Comparison of ENCODE assay signal across 11 mouse cellular contexts in the genomic region with DNA sequence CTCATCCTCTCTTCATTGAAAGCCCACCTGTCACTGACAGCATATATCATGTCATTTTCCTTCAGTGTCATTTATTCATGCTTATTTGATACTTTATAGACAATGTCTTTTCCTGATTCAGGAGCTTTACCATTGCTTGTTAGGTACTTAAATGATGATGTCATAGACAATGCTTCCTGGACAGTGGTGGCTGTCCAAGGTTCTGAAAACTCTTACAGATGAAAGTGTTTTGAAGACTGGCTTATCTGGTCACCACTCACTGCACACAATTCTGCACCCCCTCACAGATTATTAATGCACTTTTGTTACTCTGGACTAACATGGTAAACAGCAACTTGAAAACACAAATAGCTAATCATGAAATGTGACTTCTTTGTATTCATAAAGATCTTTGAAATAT.
DNase-seq lines count a peak whose midpoint lies in the region; ATAC-seq and TF ChIP-seq lines count a peak whose summit lies in the region.
"Had no signal": no experiment of that assay in that cellular context is flagged by ENCODE, and none has a peak within 500 bp of the region (broad histone marks: within the 10 kb centered on the region; RNA-seq: fewer than 3 reads in every experiment).

No protein-coding gene starts in this region.

- H3K4me3 ChIP-seq in ES-E14 (ENCODE audit: insufficient read depth in 1 of 2, low read depth in 1 of 2, low read length in 2 of 2, poor library complexity in 1 of 2, severe bottlenecking in 1 of 2) = no peak overlapping the region
- no peak overlapping the region for H3K4me3 ChIP-seq in limb, embryonic 14.5 days (replicated peaks; ENCODE audit: low read length)
- H3K4me3 ChIP-seq: limb, embryonic 15.5 days had no signal

- no peak overlapping the region for H3K4me2 ChIP-seq in limb, embryonic 14.5 days (replicated peaks; ENCODE audit: low read depth, low read length, severe bottlenecking)
- H3K4me2 ChIP-seq: limb, embryonic 15.5 days had no signal

- no peak for TF ChIP-seq POLR2A in limb, embryonic 14.5 days (IDR thresholded peaks at IDR 0.05; ENCODE audit: borderline replicate concordance, extremely low read depth, insufficient read depth, insufficient read length)

- intact Hi-C loops in left cerebral cortex, postnatal 4 days (cut with DNase I) = no loop called here
- intact Hi-C loops in heart, postnatal 14 days (cut with DNase I) = no loop called here

- no peaks in the 10 kb centered on the region for H3K27me3 ChIP-seq in limb, embryonic 14.5 days (ENCODE audit: control insufficient read depth, insufficient read depth, low read length)
- H3K27me3 ChIP-seq: limb, embryonic 15.5 days had no signal

- H3K36me3 ChIP-seq in ES-E14 (ENCODE audit: control insufficient read depth, insufficient read depth, low read length, poor library complexity, severe bottlenecking) = no peaks in the 10 kb centered on the region
- no peaks in the 10 kb centered on the region for H3K36me3 ChIP-seq in limb, embryonic 14.5 days (ENCODE audit: control insufficient read depth, insufficient read depth, low read length)
- H3K36me3 ChIP-seq: limb, embryonic 15.5 days had no signal

- no peak overlapping the region for H3K27ac ChIP-seq in ES-E14 (ENCODE audit: insufficient read depth, low read depth, low read length, poor library complexity, severe bottlenecking)
- no peak overlapping the region for H3K27ac ChIP-seq in limb, embryonic 14.5 days (replicated peaks; ENCODE audit: low read depth, low read length)
- H3K27ac ChIP-seq: limb, embryonic 15.5 days had no signal

- no peak for ATAC-seq in limb, embryonic 14.5 days (ENCODE audit: low FRiP score, low read depth)
- ATAC-seq in granulocyte monocyte progenitor cell, adult 5-6 weeks (replicated peaks; ENCODE audit: poor library complexity, severe bottlenecking) = no peak

- DNase-seq in kidney, postnatal 4 days = peak; percentile 15 to 17
- no peak for DNase-seq in kidney, adult 8-10 months
- peak; percentile 50 for DNase-seq in ES-E14 (ENCODE audit: low read depth, low spot score)
- peak; percentile 22 for DNase-seq in c-Kit-positive CD71-positive TER-119-negative erythroid progenitor cells, embryonic 14.5 days (ENCODE audit: low read depth)
- DNase-seq in limb, embryonic 14.5 days (ENCODE audit: low spot score) = peak; percentile 72
- no peak for DNase-seq in left cerebral cortex, postnatal 4 days
- DNase-seq in heart, postnatal 14 days = no peak
- DNase-seq: gastrocnemius, postnatal 10 days; lung, postnatal 10 days had no signal

- no peaks in the 10 kb centered on the region for H3K4me1 ChIP-seq in ES-E14 (ENCODE audit: control insufficient read depth in 2 of 2, insufficient read depth in 2 of 2, low read length in 2 of 2, poor library complexity in 1 of 2)
- no peaks in the 10 kb centered on the region for H3K4me1 ChIP-seq in limb, embryonic 14.5 days (ENCODE audit: control insufficient read depth, insufficient read depth, low read length)
- H3K4me1 ChIP-seq: limb, embryonic 15.5 days had no signal

- no peak overlapping the region for H3K9ac ChIP-seq in ES-E14 (ENCODE audit: insufficient read depth, low read depth, low read length, poor library complexity, severe bottlenecking)
- no peak overlapping the region for H3K9ac ChIP-seq in limb, embryonic 14.5 days (ENCODE audit: low read depth, low read length, severe bottlenecking)
- H3K9ac ChIP-seq: limb, embryonic 15.5 days had no signal

- H3K9me3 ChIP-seq in ES-E14 (ENCODE audit: control insufficient read depth, insufficient read depth, low read depth, low read length) = no peaks in the 10 kb centered on the region
- H3K9me3 ChIP-seq in limb, embryonic 14.5 days (ENCODE audit: control insufficient read depth, low read length) = no peaks in the 10 kb centered on the region
- H3K9me3 ChIP-seq: limb, embryonic 15.5 days had no signal

- in situ Hi-C loops in ES-E14 (cut with MboI; ENCODE audit: low sequenced_read_pairs in 2 of 2, unreplicated experiment in 2 of 2) = no loop called here

TF ChIP-seq in ES-E14, 5 proteins besides CTCF, POLR2A, EP300 and RAD21:
- TF ChIP-seq ZC3H11A (IDR thresholded peaks at IDR 0.05; ENCODE audit: borderline replicate concordance, low read depth, low read length) = no peak
- no peak for TF ChIP-seq HCFC1 (IDR thresholded peaks at IDR 0.05; ENCODE audit: borderline replicate concordance, insufficient read depth, low read length)
- TF ChIP-seq CHD2 (IDR thresholded peaks at IDR 0.05; ENCODE audit: low read depth, low read length) = no peak
- no peak for TF ChIP-seq MAFK (IDR thresholded peaks at IDR 0.05; ENCODE audit: insufficient read depth, low read depth, low read length)
- TF ChIP-seq ZNF384 (IDR thresholded peaks at IDR 0.05; ENCODE audit: low read depth, low read length) = no peak

Comparison
In these comparisons a context has a peak if more than half of its experiments do, and no peak if none do; other contexts are left out.
1. DNase-seq: peak in kidney, postnatal 4 days (2 of 2), ES-E14 (single experiment), c-Kit-positive CD71-positive TER-119-negative erythroid progenitor cells, embryonic 14.5 days (single experiment) and limb, embryonic 14.5 days (single experiment); none in kidney, adult 8-10 months (0 of 2), left cerebral cortex, postnatal 4 days (single experiment) and heart, postnatal 14 days (0 of 2).